Mouse (Mus musculus) embryonic facial prominence, embryonic 14.5 days (tissue): Measurements from ENCODE around the gene Slc25a13. TPM values are rescaled to one million over a fixed set of nuclear protein-coding genes. Genes with fewer than 3 reads are reported as not detected.
"Not testable (repeated sequence)": the region's sequence is repeated elsewhere in the genome, so short reads cannot be mapped to it uniquely, and the experiment has no call there.

Experiments
- ATAC-seq: fragments of 200-750 bp; cut with Nextera tagmentation; 2 replicates; pipeline ENCODE4 v1.8.0; 2017; ENCODE audit warnings: low read depth, moderate number of reproducible peaks, moderate TSS enrichment
- DNase-seq: peaks from one replicate; pipeline ENCODE4 v3.0.0-alpha.2; 2015; ENCODE audit warnings: low spot score
- H3K27ac ChIP-seq: fragments of 300-500 bp; sonication (generic); replicated peaks from 2 replicates; pipeline ENCODE4 v1.5.1; 2014; ENCODE audit warnings: low read depth, mild to moderate bottlenecking, low read length, moderate library complexity
- H3K27me3 ChIP-seq: fragments of 300-500 bp; sonication (generic); replicated peaks from 2 replicates; pipeline ENCODE4 v1.6.1; 2014; ENCODE audit warnings: low read length; ENCODE audit not compliant: control insufficient read depth, insufficient read depth
- H3K36me3 ChIP-seq: fragments of 300-500 bp; sonication (generic); 2 replicates; pipeline ENCODE4 v1.6.1; 2014; ENCODE audit warnings: low read length, mixed read lengths; ENCODE audit not compliant: control insufficient read depth, insufficient read depth
- H3K4me1 ChIP-seq: fragments of 300-500 bp; sonication (generic); 2 replicates; pipeline ENCODE4 v1.6.1; 2014; ENCODE audit warnings: antibody characterized with exemption, low read length; ENCODE audit not compliant: control insufficient read depth, insufficient read depth
- H3K4me2 ChIP-seq: fragments of 300-500 bp; sonication (generic); 2 replicates; pipeline ENCODE4 v1.6.1; 2014; ENCODE audit warnings: low read depth, mild to moderate bottlenecking, low read length, moderate library complexity, mixed read lengths
- H3K4me3 ChIP-seq: fragments of 300-500 bp; sonication (generic); 2 replicates; pipeline ENCODE4 v1.5.1; 2014; ENCODE audit warnings: low read depth, mild to moderate bottlenecking, low read length
- H3K9ac ChIP-seq: fragments of 300-500 bp; sonication (generic); 2 replicates; pipeline ENCODE4 v1.6.1; 2014; ENCODE audit warnings: low read depth, mild to moderate bottlenecking, low read length, moderate library complexity, mixed read lengths
- H3K9me3 ChIP-seq: fragments of 300-500 bp; sonication (generic); 2 replicates; pipeline ENCODE4 v1.6.1; 2016; ENCODE audit warnings: low read length; ENCODE audit not compliant: control insufficient read depth
- WGBS: fragments of 180-500 bp; shearing (Covaris S2); extraction: QIAGEN DNeasy Blood & Tissue Kit; methylation state at CpG from one replicate; pipeline ENCODE4 v1.1.7; 2014; 5-methylcytosine and 5-hydroxymethylcytosine counted together
- polyA plus RNA-seq: library from polyadenylated mRNA; unstranded; fragments of >200 nt; fragmentation: Nextera tagmentation; extraction: Ambion mirVana; gene quantifications from 2 replicates; pipeline ENCODE4 v1.2.1, GENCODE M21; 2014

The Slc25a13 gene
- polyA plus RNA-seq, 1 experiment from 2014 or later, result 16.9 TPM

DNA sequence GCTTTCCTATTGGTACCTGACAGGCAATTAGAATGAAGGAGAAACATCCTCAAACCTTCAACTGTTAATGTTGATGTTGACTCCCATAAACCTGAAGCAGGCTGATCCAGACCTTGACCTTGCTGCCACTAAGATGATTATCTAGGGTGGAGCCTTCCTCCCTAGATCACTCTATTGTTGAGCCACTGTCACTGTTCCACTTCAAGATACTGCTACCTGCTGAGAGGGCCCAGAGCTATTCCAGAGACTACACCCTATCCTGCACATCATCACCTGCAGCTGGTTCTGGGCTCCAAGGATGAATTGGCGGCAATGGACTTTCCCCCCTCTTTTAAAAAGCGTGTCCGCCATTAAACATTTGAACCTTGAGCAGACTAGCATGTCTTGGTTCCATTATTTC lies 18.9 kb downstream of the Slc25a13 start:
- H3K9me3 ChIP-seq, H3K4me2 ChIP-seq, DNase-seq, ATAC-seq, H3K27me3 ChIP-seq, H3K27ac ChIP-seq, H3K9ac ChIP-seq, H3K4me1 ChIP-seq, H3K36me3 ChIP-seq, H3K4me3 ChIP-seq: not testable (repeated sequence)
- 97% methylated on average over 3 of the region's 3 CpGs for WGBS

DNA sequence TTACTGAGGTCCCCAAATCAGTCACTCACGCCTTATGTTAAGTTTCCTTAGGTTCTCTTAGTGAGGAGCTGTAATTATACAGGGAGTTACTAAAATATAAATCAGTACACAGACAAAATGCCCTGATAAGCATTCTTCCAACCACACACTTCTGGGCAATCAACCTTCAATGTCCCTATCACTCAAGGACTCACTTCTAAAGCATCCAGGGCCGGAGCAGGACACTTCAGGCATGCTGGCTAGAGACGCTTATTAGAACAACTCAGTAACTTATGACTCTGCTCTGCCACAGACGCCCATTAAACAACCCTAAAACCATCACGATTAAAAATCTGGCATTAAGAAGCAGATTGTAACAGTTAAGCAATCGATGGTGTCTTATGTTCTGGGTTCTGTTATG lies 19.6 kb downstream of the Slc25a13 start:
- ATAC-seq, result no peak
- no peak overlapping the region for H3K9ac ChIP-seq
- no peaks in the 10 kb centered on the region for H3K9me3 ChIP-seq
- H3K4me2 ChIP-seq, result no peak overlapping the region
- H3K27ac ChIP-seq, result no peak overlapping the region
- H3K27me3 ChIP-seq, result no peaks in the 10 kb centered on the region
- no peaks in the 10 kb centered on the region for H3K4me1 ChIP-seq
- no peak overlapping the region for H3K4me3 ChIP-seq
- WGBS, result 85% methylated on average over 6 of the region's 6 CpGs
- DNase-seq, result no peak
- no peaks in the 10 kb centered on the region for H3K36me3 ChIP-seq

DNA sequence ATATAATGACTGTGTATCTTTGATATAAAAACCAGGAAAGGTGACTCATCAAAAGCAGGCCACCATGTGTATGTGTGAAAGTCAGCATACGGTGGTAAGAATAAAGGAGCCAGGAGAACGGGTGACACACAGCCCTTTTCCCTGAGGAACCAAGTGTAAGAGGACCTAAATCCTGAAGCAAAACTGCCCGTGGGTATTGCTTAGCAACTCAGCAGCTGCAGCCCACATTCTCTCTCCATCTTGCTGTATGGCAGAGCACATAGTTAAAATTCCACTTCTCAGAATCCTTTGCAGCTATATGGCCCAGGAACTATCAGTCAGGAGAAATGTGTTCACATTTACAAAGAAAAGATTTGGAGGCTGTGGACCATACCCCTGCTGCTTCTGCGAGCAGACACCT lies 20.4 kb downstream of the Slc25a13 start:
- H3K27ac ChIP-seq, result no peak overlapping the region
- no peaks in the 10 kb centered on the region for H3K4me1 ChIP-seq
- H3K4me2 ChIP-seq, result no peak overlapping the region
- WGBS, result 83% methylated on average over 4 of the region's 4 CpGs
- no peak overlapping the region for H3K9ac ChIP-seq
- H3K9me3 ChIP-seq, result no peaks in the 10 kb centered on the region
- ATAC-seq (no peak), DNase-seq (no peak)
- no peaks in the 10 kb centered on the region for H3K36me3 ChIP-seq
- no peaks in the 10 kb centered on the region for H3K27me3 ChIP-seq
- no peak overlapping the region for H3K4me3 ChIP-seq

DNA sequence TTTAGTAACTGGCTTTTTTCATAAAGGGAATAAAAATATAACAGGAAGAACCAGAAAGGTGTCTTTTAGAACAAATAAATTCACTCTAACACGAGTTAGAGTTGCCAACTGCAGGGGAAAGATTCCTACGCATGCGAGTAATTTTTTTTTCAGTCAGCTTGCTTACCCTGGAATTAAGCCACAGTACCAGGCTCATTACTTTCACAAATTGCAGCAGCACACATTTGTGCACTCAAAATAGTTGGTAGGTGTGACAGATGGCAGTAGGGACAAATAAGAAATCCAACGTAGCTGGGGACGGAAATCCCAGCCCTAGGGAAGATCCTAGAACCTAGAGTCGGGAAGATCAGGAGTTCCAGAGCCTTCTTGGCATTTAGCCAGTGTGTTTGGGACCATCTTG lies 22.1 kb downstream of the Slc25a13 start:
- no peak for ATAC-seq

DNA sequence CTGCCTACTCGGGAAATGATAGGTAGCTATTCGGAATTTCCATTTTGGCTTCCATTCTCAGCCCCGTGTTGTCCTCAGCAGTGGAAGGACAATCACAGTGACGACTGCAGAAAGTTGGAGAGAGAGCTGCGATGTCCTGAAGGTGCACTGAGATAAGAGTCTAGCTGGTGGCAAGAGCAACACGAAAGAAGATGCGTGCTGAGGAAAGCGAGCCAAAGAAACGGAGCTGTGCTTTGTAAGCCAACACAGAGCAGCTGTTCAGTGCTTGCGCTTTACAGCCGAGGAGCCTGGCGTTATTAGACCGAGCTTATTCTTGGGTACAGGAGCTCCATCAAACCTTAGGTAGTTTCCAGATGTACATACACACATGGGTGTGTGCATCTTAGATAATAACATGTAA lies 23.1 kb downstream of the Slc25a13 start:
- ATAC-seq (no peak), DNase-seq (no peak)
- 88% methylated on average over 13 of the region's 13 CpGs for WGBS
- H3K4me2 ChIP-seq, result no peak overlapping the region
- H3K36me3 ChIP-seq, result no peaks in the 10 kb centered on the region
- H3K9me3 ChIP-seq, result no peaks in the 10 kb centered on the region
- no peaks in the 10 kb centered on the region for H3K4me1 ChIP-seq
- H3K9ac ChIP-seq, result no peak overlapping the region
- H3K27ac ChIP-seq, result no peak overlapping the region
- no peak overlapping the region for H3K4me3 ChIP-seq
- H3K27me3 ChIP-seq, result no peaks in the 10 kb centered on the region

More for the DNA sequence above, 22.1 kb downstream of the Slc25a13 start:
- Histone ChIP-seq H3K4me3 (no peak overlapping the region), H3K4me1 (no peaks in the 10 kb centered on the region), H3K27me3 (no peaks in the 10 kb centered on the region), H3K36me3 (no peaks in the 10 kb centered on the region), H3K4me2 (no peak overlapping the region), H3K9ac (no peak overlapping the region), H3K27ac (no peak overlapping the region), H3K9me3 (no peaks in the 10 kb centered on the region)
- no peak for DNase-seq
- 77% methylated on average over 6 of the region's 6 CpGs for WGBS

DNA sequence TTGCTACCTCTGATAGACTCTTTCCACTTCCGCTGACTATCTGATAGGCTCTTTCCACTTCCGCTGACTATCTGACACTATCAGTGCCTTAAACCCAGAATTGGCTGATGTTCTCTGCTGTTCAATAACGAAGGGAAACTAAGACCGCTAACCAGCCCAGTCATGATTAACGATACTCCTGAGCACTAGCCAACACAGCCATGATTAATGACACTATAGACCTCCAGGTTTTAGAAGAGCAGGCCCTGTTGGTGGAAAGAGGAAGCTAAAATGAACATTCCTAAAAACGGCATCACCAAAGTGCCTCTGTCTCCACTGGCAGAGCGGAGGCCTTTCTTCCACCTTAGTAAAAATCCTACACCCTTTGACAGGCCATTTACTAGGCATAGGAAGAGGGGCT lies 24.6 kb downstream of the Slc25a13 start:
- ATAC-seq (no peak), DNase-seq (no peak)
- WGBS, result 81% methylated on average over 7 of the region's 7 CpGs
- no peak overlapping the region for H3K4me2 ChIP-seq
- no peak overlapping the region for H3K4me3 ChIP-seq
- H3K36me3 ChIP-seq, result no peaks in the 10 kb centered on the region
- no peaks in the 10 kb centered on the region for H3K27me3 ChIP-seq
- no peak overlapping the region for H3K9ac ChIP-seq
- no peaks in the 10 kb centered on the region for H3K4me1 ChIP-seq
- no peaks in the 10 kb centered on the region for H3K9me3 ChIP-seq
- H3K27ac ChIP-seq, result no peak overlapping the region

DNA sequence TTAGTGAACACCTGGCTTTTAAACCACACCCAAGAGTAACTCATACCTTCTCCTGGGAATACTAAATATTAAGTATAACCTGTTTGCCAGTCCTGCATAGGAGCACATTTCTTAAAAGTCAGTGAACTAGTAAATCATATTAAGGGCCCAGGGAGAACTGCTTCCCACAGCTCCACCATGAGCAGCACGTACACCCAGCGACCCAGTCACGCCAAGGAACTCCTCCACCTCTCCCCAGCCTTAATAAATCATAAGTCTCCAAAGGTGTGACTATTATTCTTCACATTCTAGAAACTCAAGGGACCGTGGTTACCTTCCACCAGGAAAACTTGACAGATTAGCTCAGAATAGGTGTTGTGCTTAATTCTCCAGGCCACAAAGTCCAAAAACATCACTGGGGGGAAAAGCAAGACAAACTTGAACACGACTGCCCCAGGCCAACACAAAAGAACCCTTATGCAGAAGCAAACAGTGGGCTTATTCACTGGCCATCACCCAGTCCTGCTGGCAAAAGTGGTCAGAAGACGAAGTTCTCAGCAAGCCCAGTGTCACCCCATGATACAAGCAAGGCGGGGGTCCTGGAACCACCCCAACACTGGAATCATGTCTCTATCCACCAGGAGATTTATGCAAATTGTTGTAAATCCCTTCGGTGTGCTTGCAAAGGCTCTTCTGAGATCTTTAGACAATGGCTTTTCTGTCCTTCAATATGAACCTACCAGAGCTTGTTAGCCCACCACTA lies 25.2 kb downstream of the Slc25a13 start:
- no peaks in the 10 kb centered on the region for H3K36me3 ChIP-seq
- no peaks in the 10 kb centered on the region for H3K27me3 ChIP-seq
- DNase-seq, result no peak
- no peak for ATAC-seq
- H3K9ac ChIP-seq, result no peak overlapping the region
- WGBS, result 69% methylated on average over 8 of the region's 8 CpGs
- H3K4me3 ChIP-seq, result no peak overlapping the region
- no peaks in the 10 kb centered on the region for H3K4me1 ChIP-seq
- no peak overlapping the region for H3K4me2 ChIP-seq
- H3K9me3 ChIP-seq, result no peaks in the 10 kb centered on the region
- no peak overlapping the region for H3K27ac ChIP-seq

DNA sequence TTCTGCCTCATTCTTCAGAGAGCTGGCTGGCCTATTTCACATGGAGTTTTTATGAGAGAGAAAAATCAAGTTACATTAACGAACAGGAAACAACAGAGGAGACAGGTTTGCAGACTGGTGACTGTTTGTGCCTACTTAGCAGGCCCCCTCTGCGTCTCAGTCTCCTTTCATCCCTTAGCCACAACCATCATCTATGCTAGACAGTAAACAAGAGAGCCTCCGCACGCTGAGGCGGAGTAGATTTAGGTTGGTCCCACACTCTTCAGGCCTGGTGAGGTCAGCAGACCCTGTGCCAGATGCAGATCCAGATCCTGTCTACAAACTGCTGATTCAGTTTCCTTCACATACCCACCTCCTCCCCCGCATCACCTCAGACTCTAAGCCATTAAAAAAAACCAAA lies 28.0 kb downstream of the Slc25a13 start:
- no peak overlapping the region for H3K4me3 ChIP-seq
- H3K9ac ChIP-seq, result no peak overlapping the region
- WGBS, result 62% methylated on average over 6 of the region's 6 CpGs
- H3K36me3 ChIP-seq, result no peaks in the 10 kb centered on the region
- no peak for ATAC-seq
- DNase-seq, result no peak
- H3K4me2 ChIP-seq, result no peak overlapping the region
- H3K4me1 ChIP-seq, result no peaks in the 10 kb centered on the region
- no peaks in the 10 kb centered on the region for H3K27me3 ChIP-seq
- H3K9me3 ChIP-seq, result no peaks in the 10 kb centered on the region
- no peak overlapping the region for H3K27ac ChIP-seq

DNA sequence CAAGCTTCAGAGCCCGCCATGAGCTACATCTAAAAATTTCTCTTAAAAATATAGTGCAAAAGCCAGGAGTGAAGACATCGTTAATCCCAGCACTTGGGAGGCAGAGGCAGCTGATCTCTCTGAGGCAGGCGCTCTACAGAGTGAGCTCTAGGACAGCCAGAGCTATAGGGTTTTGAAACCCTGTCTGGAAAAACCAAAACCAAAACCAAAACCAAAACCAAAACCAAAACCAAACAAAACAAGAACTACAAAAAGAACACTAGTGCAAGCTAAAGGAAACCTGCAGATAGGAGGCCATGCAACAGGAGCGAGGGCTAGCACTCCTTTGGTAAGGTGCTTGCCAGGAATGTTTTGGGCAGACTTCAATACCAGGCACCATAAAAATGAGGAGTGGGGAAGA lies 30.5 kb downstream of the Slc25a13 start:
- Histone ChIP-seq H3K4me3 (no peak overlapping the region), H3K27ac (no peak overlapping the region), H3K4me1 (no peaks in the 10 kb centered on the region), H3K36me3 (no peaks in the 10 kb centered on the region), H3K9me3 (no peaks in the 10 kb centered on the region), H3K4me2 (no peak overlapping the region), H3K27me3 (no peaks in the 10 kb centered on the region), H3K9ac (no peak overlapping the region)
- WGBS, result 84% methylated on average over 4 of the region's 4 CpGs
- DNase-seq (no peak), ATAC-seq (no peak)
